Mouse (Mus musculus) midbrain, embryonic 15.5 days (tissue): ENCODE data around the gene B3gnt7. TPM values are rescaled to one million over a fixed set of nuclear protein-coding genes. Genes with fewer than 3 reads are reported as not detected.
A peak's percentile ranks its signal among the peaks of the same experiment; 100 is the strongest.
"Not testable (repeated sequence)": the region's sequence is repeated elsewhere in the genome, so short reads cannot be mapped to it uniquely, and the experiment has no call there.

Experiments used
- ATAC-seq: fragments of 200-750 bp; cut with Nextera tagmentation; replicated peaks from 2 replicates; pipeline ENCODE4 v1.8.0; 2017; ENCODE audit warnings: moderate TSS enrichment
- H3K27ac ChIP-seq: fragments of 300-500 bp; sonication (generic); 2 replicates; pipeline ENCODE4 v1.5.1; 2015; ENCODE audit warnings: mild to moderate bottlenecking, inconsistent platforms
- H3K27me3 ChIP-seq: fragments of 300-500 bp; sonication (generic); replicated peaks from 2 replicates; pipeline ENCODE4 v1.6.1; 2015; ENCODE audit warnings: inconsistent platforms
- H3K36me3 ChIP-seq: fragments of 300-500 bp; sonication (generic); replicated peaks from 2 replicates; pipeline ENCODE4 v1.6.1; 2015; ENCODE audit warnings: inconsistent platforms
- H3K4me1 ChIP-seq: fragments of 300-500 bp; sonication (generic); 2 replicates; pipeline ENCODE4 v1.6.1; 2015; ENCODE audit warnings: inconsistent platforms
- H3K4me2 ChIP-seq: fragments of 300-500 bp; sonication (generic); 2 replicates; pipeline ENCODE4 v1.6.1; 2015; ENCODE audit warnings: inconsistent platforms, mild to moderate bottlenecking, moderate library complexity
- H3K4me3 ChIP-seq: fragments of 300-500 bp; sonication (generic); 2 replicates; pipeline ENCODE4 v1.5.1; 2015; ENCODE audit warnings: mild to moderate bottlenecking, inconsistent platforms
- H3K9ac ChIP-seq: fragments of 300-500 bp; sonication (generic); 2 replicates; pipeline ENCODE4 v1.6.1; 2015; ENCODE audit warnings: mild to moderate bottlenecking, inconsistent platforms
- H3K9me3 ChIP-seq: fragments of 300-500 bp; sonication (generic); 2 replicates; pipeline ENCODE4 v1.6.1; 2016; ENCODE audit warnings: inconsistent platforms
- WGBS: fragments of 180-500 bp; shearing (Covaris S2); methylation state at CpG from one replicate; pipeline ENCODE4 v1.1.7; 2015; ENCODE audit warnings: mixed read lengths; 5-methylcytosine and 5-hydroxymethylcytosine counted together
- polyA plus RNA-seq: library from polyadenylated mRNA; unstranded; fragments of >200 nt; fragmentation: Nextera tagmentation; extraction: Ambion mirVana; gene quantifications from 2 replicates; pipeline ENCODE4 v1.2.1, GENCODE M21; 2015

B3gnt7 gene
- polyA plus RNA-seq, 1 experiment from 2014 or later, result 8.3 TPM

- H3K9me3 ChIP-seq, result no peaks in the 10 kb centered on the region
- no peak overlapping the region for H3K27ac ChIP-seq
- no peaks in the 10 kb centered on the region for H3K36me3 ChIP-seq
- 0 out of 2 replicates have a peak, but pooled peaks cover 5% of the 10 kb centered on the region for H3K4me1 ChIP-seq
- peak; percentile 78 for ATAC-seq
- no peaks in the 10 kb centered on the region for H3K27me3 ChIP-seq
- 30% methylated on average over 4 of the region's 4 CpGs for WGBS
- no peak overlapping the region for H3K4me2 ChIP-seq
- H3K4me3 ChIP-seq, result no peak overlapping the region
- H3K9ac ChIP-seq, result no peak overlapping the region
Observed at GRCm38 (mm10) chr1:86339156-86339812, 36.7 kb downstream of the B3gnt7 start.

- not testable (repeated sequence) for H3K27me3 ChIP-seq, H3K4me3 ChIP-seq, ATAC-seq, H3K4me2 ChIP-seq, H3K9me3 ChIP-seq, H3K36me3 ChIP-seq, H3K4me1 ChIP-seq, H3K27ac ChIP-seq, H3K9ac ChIP-seq
- 87% methylated on average over 2 of the region's 2 CpGs for WGBS
Observed at GRCm38 (mm10) chr1:86341096-86341495, 38.5 kb downstream of the B3gnt7 start.

- Histone ChIP-seq H3K4me1 (no peaks in the 10 kb centered on the region), H3K36me3 (no peaks in the 10 kb centered on the region; the same call in 1 of the 2 replicates), H3K27ac (no peak overlapping the region), H3K9me3 (no peaks in the 10 kb centered on the region), H3K27me3 (no peaks in the 10 kb centered on the region), H3K4me2 (no peak overlapping the region), H3K4me3 (no peak overlapping the region), H3K9ac (no peak overlapping the region)
- WGBS, result 96% methylated on average over 2 of the region's 2 CpGs
- no peak for ATAC-seq
Observed at GRCm38 (mm10) chr1:86342371-86342770, 39.7 kb downstream of the B3gnt7 start.

- no peaks in the 10 kb centered on the region for H3K9me3 ChIP-seq
- H3K9ac ChIP-seq, result no peak overlapping the region
- ATAC-seq, result no peak
- H3K4me1 ChIP-seq, result no peaks in the 10 kb centered on the region
- no peak overlapping the region for H3K4me2 ChIP-seq
- no peaks in the 10 kb centered on the region for H3K27me3 ChIP-seq
- H3K27ac ChIP-seq, result no peak overlapping the region
- no peak overlapping the region for H3K4me3 ChIP-seq
- 94% methylated on average over 1 of the region's 1 CpGs for WGBS
- peaks cover 8% of the 10 kb centered on the region; the same call in 1 of the 2 replicates for H3K36me3 ChIP-seq
Observed at GRCm38 (mm10) chr1:86343087-86343645, 40.5 kb downstream of the B3gnt7 start.

GRCm38 (mm10) chr1:86343969-86344861, 41.6 kb downstream of the B3gnt7 start:
- Histone ChIP-seq H3K27me3 (no peaks in the 10 kb centered on the region), H3K27ac (no peak overlapping the region), H3K4me2 (no peak overlapping the region), H3K9me3 (no peaks in the 10 kb centered on the region), H3K36me3 (peaks cover 17% of the 10 kb centered on the region), H3K4me1 (no peaks in the 10 kb centered on the region), H3K9ac (no peak overlapping the region), H3K4me3 (no peak overlapping the region)
- WGBS, result 80% methylated on average over 4 of the region's 4 CpGs
- ATAC-seq, result no peak

- ATAC-seq, result no peak
- 94% methylated on average over 4 of the region's 4 CpGs for WGBS
- Histone ChIP-seq H3K9ac (no peak overlapping the region), H3K27me3 (no peaks in the 10 kb centered on the region), H3K4me2 (no peak overlapping the region), H3K4me3 (no peak overlapping the region), H3K9me3 (no peaks in the 10 kb centered on the region), H3K27ac (no peak overlapping the region), H3K36me3 (peaks cover 25% of the 10 kb centered on the region), H3K4me1 (no peaks in the 10 kb centered on the region)
Observed at GRCm38 (mm10) chr1:86345069-86345468, 42.4 kb downstream of the B3gnt7 start.

- no peak overlapping the region for H3K4me3 ChIP-seq
- peaks cover 34% of the 10 kb centered on the region for H3K36me3 ChIP-seq
- H3K9me3 ChIP-seq, result no peaks in the 10 kb centered on the region
- WGBS, result 92% methylated on average over 4 of the region's 4 CpGs
- no peak overlapping the region for H3K4me2 ChIP-seq
- H3K4me1 ChIP-seq, result no peaks in the 10 kb centered on the region
- no peaks in the 10 kb centered on the region for H3K27me3 ChIP-seq
- no peak for ATAC-seq
- H3K27ac ChIP-seq, result no peak overlapping the region
- H3K9ac ChIP-seq, result no peak overlapping the region
Observed at GRCm38 (mm10) chr1:86345956-86346355, 43.3 kb downstream of the B3gnt7 start.

- no peak for ATAC-seq
- H3K36me3 ChIP-seq, result peaks cover 45% of the 10 kb centered on the region
- H3K9me3 ChIP-seq, result no peaks in the 10 kb centered on the region
- H3K4me2 ChIP-seq, result no peak overlapping the region
- no peak overlapping the region for H3K27ac ChIP-seq
- H3K4me3 ChIP-seq, result no peak overlapping the region
- no peak overlapping the region for H3K9ac ChIP-seq
- H3K4me1 ChIP-seq, result no peaks in the 10 kb centered on the region
- WGBS, result 89% methylated on average over 3 of the region's 3 CpGs
- H3K27me3 ChIP-seq, result no peaks in the 10 kb centered on the region
Observed at GRCm38 (mm10) chr1:86346851-86347715, 44.5 kb downstream of the B3gnt7 start.

GRCm38 (mm10) chr1:86347716-86348045, 45.0 kb downstream of the B3gnt7 start:
- no peak for ATAC-seq
- WGBS, result 43% methylated on average over 1 of the region's 1 CpGs
- Histone ChIP-seq H3K9me3 (no peaks in the 10 kb centered on the region), H3K27ac (no peak overlapping the region), H3K4me2 (no peak overlapping the region), H3K36me3 (peaks cover 50% of the 10 kb centered on the region), H3K4me1 (no peaks in the 10 kb centered on the region), H3K27me3 (no peaks in the 10 kb centered on the region), H3K9ac (no peak overlapping the region), H3K4me3 (no peak overlapping the region)

- no peak overlapping the region for H3K9ac ChIP-seq
- H3K4me1 ChIP-seq, result no peaks in the 10 kb centered on the region
- no peaks in the 10 kb centered on the region for H3K9me3 ChIP-seq
- no peak overlapping the region for H3K27ac ChIP-seq
- H3K4me3 ChIP-seq, result no peak overlapping the region
- H3K4me2 ChIP-seq, result no peak overlapping the region
- H3K27me3 ChIP-seq, result no peaks in the 10 kb centered on the region
- peaks cover 53% of the 10 kb centered on the region for H3K36me3 ChIP-seq
- ATAC-seq, result no peak
- 67% methylated on average over 1 of the region's 1 CpGs for WGBS
Observed at GRCm38 (mm10) chr1:86348083-86348482, 45.5 kb downstream of the B3gnt7 start.

- ATAC-seq, result no peak
- WGBS, result 73% methylated on average over 4 of the region's 4 CpGs
Observed at GRCm38 (mm10) chr1:86348801-86349200, 46.2 kb downstream of the B3gnt7 start.

GRCm38 (mm10) chr1:86349201-86349600, 46.6 kb downstream of the B3gnt7 start:
- Histone ChIP-seq H3K4me2 (no peak overlapping the region), H3K9me3 (no peaks in the 10 kb centered on the region), H3K4me3 (no peak overlapping the region), H3K9ac (no peak overlapping the region), H3K36me3 (peaks cover 64% of the 10 kb centered on the region), H3K27me3 (no peaks in the 10 kb centered on the region), H3K27ac (no peak overlapping the region), H3K4me1 (no peaks in the 10 kb centered on the region)
- WGBS, result 93% methylated on average over 3 of the region's 3 CpGs
- ATAC-seq, result no peak

More at GRCm38 (mm10) chr1:86348801-86349200, 46.2 kb downstream of the B3gnt7 start:
- H3K4me1 ChIP-seq, result no peaks in the 10 kb centered on the region
- no peaks in the 10 kb centered on the region for H3K9me3 ChIP-seq
- H3K27me3 ChIP-seq, result no peaks in the 10 kb centered on the region
- no peak overlapping the region for H3K27ac ChIP-seq
- H3K9ac ChIP-seq, result no peak overlapping the region
- H3K4me3 ChIP-seq, result no peak overlapping the region
- no peak overlapping the region for H3K4me2 ChIP-seq
- H3K36me3 ChIP-seq, result peaks cover 60% of the 10 kb centered on the region
